Mouse (Mus musculus) urinary bladder, adult 18-20 months (tissue): Measurements from ENCODE around the gene Sox8.

ENCODE experiments used
- DNase-seq, 2 experiments: peaks; one replicate each; pipeline ENCODE4 v3.0.0; 2022; ENCODE audit warnings: low spot score in 2 of 2, mixed read lengths in 2 of 2

Sox8 gene

DNA sequence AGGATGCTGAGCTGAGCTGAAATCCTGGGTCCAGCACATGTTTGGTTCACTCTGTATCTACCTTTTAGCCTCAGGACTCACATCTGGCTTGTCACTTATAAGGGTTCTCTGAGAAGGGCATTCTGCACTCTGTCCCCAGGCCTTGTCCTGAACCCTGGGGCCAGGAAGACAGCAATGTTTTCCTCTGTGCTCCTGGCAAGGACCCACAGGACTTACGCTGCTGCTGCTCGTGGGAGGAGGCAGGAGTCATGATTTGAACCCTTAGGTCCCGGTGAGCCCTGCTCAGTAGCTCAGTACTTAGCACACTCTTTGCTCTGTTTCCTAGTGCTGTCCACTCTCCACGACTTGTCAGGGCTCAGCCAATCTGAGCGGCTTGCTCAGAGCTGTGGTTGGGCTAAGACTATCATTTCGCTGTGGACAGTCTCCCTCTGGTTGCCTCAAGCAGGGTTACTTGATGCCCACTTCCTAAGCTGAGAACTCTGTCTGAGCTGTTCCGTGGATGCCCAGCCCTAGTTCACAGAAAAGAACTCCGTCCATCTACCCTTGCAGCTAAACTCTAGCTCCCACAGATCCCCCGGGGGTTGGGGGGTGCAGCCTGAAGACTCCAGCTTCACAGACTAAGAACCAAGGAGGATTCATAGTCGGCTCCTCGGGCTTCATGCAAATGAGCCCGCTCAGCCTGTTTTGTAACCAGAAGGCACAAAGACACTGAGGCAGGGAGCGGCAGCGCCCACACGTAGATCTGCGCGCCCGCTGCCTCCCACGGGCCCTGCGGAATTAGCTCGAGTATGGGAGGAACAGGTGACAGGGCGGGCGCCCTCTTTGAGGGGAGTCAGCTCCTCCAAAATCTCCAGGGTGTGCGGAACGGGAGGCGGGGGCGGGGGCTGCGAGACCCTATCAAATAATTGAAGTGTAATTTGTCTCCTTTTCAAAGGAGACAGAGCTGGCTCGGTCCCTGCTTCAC, 14.5 kb downstream of the Sox8 start:
- DNase-seq = no peak

DNA sequence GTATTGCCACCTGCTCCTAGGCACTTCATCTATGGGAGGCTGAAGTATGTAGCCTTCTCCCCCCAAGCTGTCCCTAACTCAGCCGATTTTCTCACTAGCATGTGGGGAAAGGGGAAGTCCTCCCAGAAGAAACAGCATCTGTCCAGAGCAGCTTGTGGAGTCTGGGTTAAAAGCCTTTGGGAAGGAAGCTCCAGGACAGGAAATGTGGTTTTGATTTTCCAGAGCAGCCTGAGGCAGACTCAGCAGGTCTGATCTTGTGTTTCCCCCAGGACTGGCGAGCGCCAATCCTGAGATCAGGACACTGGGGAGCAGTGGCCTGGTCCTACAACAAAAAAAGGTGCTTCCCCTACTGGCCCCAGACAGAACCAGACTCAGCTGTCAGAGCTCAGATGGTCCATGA, 15.3 kb downstream of the Sox8 start:
- DNase-seq = no peak

DNA sequence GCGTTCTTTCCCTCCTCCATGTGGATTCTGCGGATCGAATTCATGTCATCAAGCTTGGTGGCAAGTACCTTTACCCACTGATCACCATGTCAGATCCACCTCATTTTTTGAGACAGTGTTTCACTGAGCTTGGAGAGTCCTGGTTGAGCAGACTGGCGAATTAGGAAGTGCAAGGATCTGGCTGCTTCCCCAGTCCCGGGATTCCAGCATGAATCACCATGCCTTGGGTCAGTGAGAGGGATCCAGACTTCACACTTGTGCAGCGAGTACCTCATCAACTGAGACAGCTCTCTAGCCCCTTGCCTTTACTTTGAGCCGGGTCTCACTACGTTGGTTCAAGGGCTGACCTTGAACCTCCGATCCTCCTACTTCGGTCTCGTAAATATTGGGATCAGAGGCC, 19.2 kb downstream of the Sox8 start:
- DNase-seq = no peak

- DNase-seq = no peak
Measured at GRCm38 (mm10) chr17:25550020-25550419, 20.5 kb downstream of the Sox8 start.

DNA sequence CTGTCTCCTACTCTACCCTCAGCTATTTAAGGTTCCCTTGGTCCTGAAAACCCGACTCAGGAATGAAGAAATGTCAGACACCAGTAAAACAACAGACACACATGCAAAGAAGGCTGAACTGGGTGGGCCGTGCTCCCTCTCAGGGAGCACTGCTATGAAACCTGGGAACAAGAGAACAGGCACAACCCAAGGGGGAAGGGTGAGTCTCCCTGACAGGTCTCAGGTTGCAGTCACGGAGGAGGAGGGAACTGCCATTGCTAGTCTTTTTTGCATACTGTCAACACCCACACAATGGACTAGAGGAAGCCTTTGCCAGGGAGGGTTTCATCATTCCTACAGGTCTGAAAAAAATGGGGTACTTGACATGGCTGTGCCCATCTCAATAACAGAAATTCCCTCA, 23.5 kb downstream of the Sox8 start:
- DNase-seq = no peak

DNA sequence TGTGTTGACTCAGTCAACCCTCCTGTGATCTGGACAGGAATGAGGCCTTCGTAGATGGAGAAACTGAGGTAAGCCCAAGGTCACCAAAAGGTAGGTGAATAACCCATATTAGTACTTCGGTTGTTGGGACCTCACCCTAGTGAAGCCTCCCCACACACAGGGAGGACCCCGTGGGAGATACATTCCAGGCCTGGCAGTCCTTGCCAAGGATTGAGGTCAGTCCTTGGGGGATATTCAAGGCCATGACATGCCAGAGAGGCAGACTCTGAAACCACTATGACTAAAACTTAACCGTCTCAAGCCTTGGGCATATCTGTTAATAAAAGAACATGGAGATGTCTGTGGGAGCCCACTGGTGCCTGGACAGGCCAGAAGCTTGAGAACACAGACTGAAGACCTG, 28.7 kb downstream of the Sox8 start:
- DNase-seq = no peak

GRCm38 (mm10) chr17:25540731-25541130, 29.8 kb downstream of the Sox8 start:
- DNase-seq = no peak

- peak; percentile 12 to 39 for DNase-seq
Measured at GRCm38 (mm10) chr17:25538945-25539875, 31.3 kb downstream of the Sox8 start.

DNA sequence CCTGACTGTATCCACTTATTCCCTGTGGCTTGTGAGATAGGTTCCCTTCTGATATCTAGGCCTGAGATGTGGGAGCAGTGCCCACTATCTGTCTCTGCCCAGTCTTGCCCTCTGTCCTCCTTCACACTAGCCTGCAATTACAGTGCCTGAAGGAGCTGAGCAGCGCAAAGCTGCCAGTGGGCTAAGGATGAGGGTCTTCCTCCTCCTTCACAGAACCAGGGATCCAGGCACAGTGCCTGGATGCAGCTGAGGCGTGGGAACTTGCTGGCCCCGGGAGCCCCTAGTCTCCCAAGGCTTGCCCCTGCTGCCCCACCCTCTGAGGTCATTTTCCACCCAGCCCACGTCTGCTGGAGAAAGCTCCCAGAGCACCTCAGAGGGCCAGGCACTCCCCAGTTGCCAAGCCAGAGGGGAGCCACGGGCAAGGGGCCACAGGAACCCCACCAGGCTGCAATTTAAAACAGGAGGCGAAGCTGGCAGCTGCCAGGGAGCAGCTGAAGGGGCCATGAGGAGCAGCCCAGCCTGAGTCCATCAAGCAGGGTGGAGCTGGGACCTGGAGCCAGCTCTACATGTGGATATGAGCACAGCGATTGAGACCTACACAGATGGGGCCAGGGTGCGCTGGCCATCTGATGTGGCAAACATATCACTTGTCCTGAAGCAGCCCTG, 40.0 kb downstream of the Sox8 start:
- DNase-seq = no peak

DNA sequence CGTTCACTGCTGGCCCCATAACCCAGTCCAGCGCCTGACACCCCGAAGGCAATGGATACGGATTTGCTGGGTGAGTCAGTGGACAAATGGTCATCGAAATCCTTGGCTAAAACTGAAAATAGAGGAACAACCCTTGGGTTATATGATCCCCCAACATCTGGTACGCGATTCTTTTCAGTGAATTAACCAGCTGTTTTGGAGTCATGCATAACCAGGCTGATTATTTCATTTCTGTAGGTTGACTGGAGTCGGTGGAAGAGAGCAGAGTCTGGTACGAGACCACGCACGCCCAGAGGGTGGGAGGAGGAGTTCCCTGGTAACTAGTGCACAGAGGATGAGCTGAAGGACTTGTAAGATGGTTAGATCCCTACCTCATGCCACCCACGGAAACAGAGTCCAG, 48.4 kb downstream of the Sox8 start:
- no peak for DNase-seq

DNA sequence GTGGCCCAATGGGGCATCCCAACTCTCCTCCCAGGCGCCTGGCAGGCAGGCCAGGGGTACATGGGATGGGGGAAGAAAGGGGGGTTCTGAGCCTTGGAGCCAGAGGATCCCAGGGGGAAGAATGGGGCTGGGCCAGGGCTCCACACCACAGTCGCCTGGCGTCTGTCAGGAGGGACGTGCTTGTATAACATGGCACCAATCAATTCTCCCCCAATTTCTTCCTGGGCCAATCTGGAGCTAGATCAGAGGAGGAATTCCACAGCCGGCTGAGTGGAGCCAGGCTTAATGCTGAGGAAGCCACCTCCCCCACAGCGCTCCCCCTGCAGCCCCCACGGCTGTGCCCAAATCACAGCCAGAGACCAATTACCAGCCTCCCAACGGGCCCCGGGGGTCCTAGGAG, 50.0 kb downstream of the Sox8 start:
- DNase-seq = no peak

- no peak for DNase-seq
Measured at GRCm38 (mm10) chr17:25519511-25519910, 51.0 kb downstream of the Sox8 start.

DNA sequence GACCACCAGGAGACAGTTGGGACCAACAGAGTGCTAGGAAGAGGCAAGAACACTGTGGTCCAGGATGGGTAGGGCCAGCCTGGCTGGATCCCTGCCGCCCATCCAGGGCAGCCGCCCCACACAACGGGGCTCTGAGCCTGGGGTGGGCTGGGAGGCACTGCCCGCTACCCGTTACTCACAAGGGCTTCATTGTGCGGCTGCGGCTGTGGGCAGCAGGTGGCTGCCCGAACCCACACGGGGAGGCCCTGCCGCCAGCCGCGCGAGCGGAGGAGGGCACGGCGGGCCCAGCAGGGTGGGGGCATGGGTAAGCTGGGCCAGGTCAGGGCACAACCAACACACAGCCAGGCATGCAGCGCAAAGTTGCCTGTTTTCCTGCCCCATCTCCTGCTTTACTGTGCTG, 52.3 kb downstream of the Sox8 start:
- no peak for DNase-seq

DNA sequence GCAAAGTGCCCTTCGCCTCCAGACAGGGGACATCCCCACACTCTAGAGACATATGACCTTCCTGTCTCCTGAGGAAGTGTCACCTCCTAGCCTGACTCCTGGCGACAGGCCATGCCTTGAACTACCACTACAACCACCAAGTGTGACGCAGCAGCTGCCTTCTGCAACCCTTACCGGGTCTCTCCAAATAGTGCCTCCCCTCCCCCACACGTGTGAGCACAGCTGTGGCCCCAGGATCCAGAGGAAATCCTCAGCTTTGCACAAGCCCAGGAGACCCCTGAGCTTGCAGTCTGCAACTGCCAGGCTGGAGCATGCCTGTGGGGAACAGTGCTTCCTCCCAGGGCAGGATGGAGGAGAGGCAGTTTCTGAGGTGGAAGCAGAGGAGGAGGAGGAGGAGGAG, 54.2 kb downstream of the Sox8 start:
- no peak for DNase-seq
